Mouse (Mus musculus) lung, postnatal 36 days (tissue): ENCODE measurements around the gene Mgme1.

Experiments used
- DNase-seq: peaks from one replicate; pipeline ENCODE4 v3.0.0; 2022; ENCODE audit warnings: mixed read lengths

Gene Mgme1

DNA sequence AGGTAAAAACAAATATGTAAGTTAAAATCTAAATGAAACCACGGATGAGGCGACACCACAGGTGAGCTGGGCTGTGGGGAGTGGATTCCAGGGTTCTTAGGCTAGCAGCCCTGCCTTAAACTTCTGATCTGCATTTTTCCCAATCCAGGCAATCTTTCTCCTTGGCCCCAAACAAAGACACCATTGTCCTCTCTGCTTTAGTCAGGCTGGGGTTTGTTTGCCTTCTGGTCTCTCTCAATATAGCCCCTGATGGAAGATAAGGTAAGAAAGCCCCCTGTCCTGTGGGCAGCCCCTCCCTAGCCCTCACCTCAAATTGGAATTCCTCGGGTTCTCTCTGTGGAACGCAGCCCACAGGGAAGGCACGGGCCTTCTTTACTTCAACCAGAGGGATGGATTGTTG lies 39.8 kb downstream of the Mgme1 start:
- no peak for DNase-seq

DNA sequence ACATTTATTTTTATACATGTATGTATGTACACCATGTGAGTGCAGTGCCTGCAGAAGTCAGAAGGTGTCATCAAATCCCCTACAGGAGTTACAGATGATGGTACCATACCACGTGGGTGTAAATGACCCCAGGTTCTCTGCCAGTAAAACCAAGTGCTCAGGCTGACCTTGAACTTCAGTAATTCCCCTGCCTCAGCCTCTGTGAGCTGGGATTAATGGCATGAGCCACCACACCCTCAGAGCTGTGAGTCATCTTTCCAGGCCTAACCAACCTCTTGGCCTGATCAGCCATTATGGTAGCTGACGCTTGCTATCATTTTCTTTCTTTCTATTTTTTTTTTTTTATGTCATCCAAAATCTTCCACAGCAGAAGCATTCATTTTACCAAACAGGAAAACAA lies 40.9 kb downstream of the Mgme1 start:
- DNase-seq = no peak

- no peak for DNase-seq
Observed at GRCm38 (mm10) chr2:144324218-144324617, 53.8 kb downstream of the Mgme1 start.

GRCm38 (mm10) chr2:144329451-144329850 lies 59.0 kb downstream of the Mgme1 start:
- DNase-seq = no peak

DNA sequence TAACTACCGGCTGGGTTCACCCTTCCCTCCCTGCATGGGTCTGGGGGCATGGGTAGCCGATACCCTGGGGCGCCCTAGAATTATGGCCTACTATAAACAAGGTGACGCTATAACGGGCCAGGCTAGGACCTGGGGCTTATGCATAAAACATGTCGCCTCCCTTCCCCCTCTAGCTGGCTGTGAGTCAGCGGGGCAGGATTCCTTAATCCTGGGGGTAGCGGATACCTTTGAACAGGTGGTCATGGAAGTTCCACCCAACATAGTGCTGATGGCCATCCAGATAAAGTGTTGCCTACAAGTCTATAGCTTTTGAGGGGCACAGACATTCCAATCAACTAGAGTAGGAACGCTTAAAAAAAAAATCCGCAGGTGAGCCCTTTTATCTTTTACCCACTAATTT lies 59.5 kb downstream of the Mgme1 start:
- DNase-seq = no peak

- DNase-seq = peak; percentile 10
Observed at GRCm38 (mm10) chr2:144330352-144330959, 60.0 kb downstream of the Mgme1 start.
